Comparison of ENCODE assay signal across 14 mouse cellular contexts in the genomic region with DNA sequence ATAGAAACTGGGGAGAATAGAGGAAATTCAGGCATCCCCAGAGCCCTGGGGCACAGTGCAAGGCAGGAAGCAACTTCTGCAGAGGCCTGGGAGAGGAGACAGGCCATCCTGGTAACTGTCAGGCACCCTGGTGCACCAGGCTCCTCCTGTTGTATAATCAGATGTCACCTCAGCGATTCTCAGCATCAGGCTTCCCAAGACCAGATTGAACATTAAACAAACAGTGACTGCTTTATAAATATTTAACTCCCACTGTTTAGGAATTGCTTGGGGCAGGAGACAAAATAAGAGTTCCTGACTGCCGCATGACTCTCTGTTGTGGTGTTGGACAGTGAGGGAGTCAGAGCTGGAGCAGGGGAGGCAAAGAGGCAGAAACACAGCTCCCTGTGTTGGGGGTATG.
DNase-seq lines count a peak whose midpoint lies in the region; ATAC-seq and TF ChIP-seq lines count a peak whose summit lies in the region.
"Had no signal": no experiment of that assay in that cellular context is flagged by ENCODE, and none has a peak within 500 bp of the region (broad histone marks: within the 10 kb centered on the region; RNA-seq: fewer than 3 reads in every experiment).

No protein-coding gene starts in this region.

- no peaks in the 10 kb centered on the region for H3K36me3 ChIP-seq in intestine, embryonic 14.5 days (ENCODE audit: control insufficient read depth, insufficient read depth, low read length)
- H3K36me3 ChIP-seq in intestine, postnatal 0 days (ENCODE audit: control insufficient read depth, insufficient read depth) = no peaks in the 10 kb centered on the region
- H3K36me3 ChIP-seq in liver, embryonic 13.5 days = no peaks in the 10 kb centered on the region
- H3K36me3 ChIP-seq in hindbrain, embryonic 12.5 days = no peaks in the 10 kb centered on the region
- H3K36me3 ChIP-seq: heart, embryonic 13.5 days; hindbrain, embryonic 10.5 days; limb, embryonic 13.5 days had no signal

- H3K4me1 ChIP-seq in intestine, embryonic 14.5 days (replicated peaks; ENCODE audit: control insufficient read depth, insufficient read depth, low read length) = peaks cover 37% of the 10 kb centered on the region
- 0 out of 2 replicates have a peak, but pooled peaks cover 2% of the 10 kb centered on the region for H3K4me1 ChIP-seq in intestine, postnatal 0 days (replicated peaks; ENCODE audit: control insufficient read depth, insufficient read depth, low read length)
- peaks cover 97% of the 10 kb centered on the region for H3K4me1 ChIP-seq in liver, embryonic 13.5 days (replicated peaks)
- H3K4me1 ChIP-seq in hindbrain, embryonic 12.5 days = 0 out of 2 replicates have a peak, but pooled peaks cover 6% of the 10 kb centered on the region

- peak overlapping the region; percentile 29; the same call in 1 of the 2 replicates for H3K27ac ChIP-seq in intestine, embryonic 14.5 days (ENCODE audit: low read depth)
- no peak overlapping the region for H3K27ac ChIP-seq in intestine, postnatal 0 days (ENCODE audit: low read depth, low read length)
- 0 out of 2 replicates have a peak overlapping the region, but pooled peaks have one; percentile 25 for H3K27ac ChIP-seq in liver, embryonic 13.5 days
- H3K27ac ChIP-seq in hindbrain, embryonic 12.5 days = no peak overlapping the region
- H3K27ac ChIP-seq: heart, embryonic 13.5 days; hindbrain, embryonic 10.5 days; limb, embryonic 13.5 days had no signal

- intact Hi-C loops in heart, postnatal 36 days (cut with DNase I) = no loop called here

- ATAC-seq in intestine, embryonic 14.5 days (replicated peaks; ENCODE audit: low FRiP score, low TSS enrichment, low read depth) = no peak
- ATAC-seq in intestine, postnatal 0 days = no peak
- no peak for ATAC-seq in liver, embryonic 13.5 days (ENCODE audit: low read depth)
- ATAC-seq in hindbrain, embryonic 12.5 days (ENCODE audit: low FRiP score) = no peak

- H3K4me3 ChIP-seq in intestine, embryonic 14.5 days (ENCODE audit: low read depth, low read length) = no peak overlapping the region
- no peak overlapping the region for H3K4me3 ChIP-seq in intestine, postnatal 0 days (ENCODE audit: low read depth, low read length)
- no peak overlapping the region for H3K4me3 ChIP-seq in liver, embryonic 13.5 days (replicated peaks)
- H3K4me3 ChIP-seq in hindbrain, embryonic 12.5 days = no peak overlapping the region
- H3K4me3 ChIP-seq: heart, embryonic 13.5 days; hindbrain, embryonic 10.5 days; limb, embryonic 13.5 days had no signal

- 21% methylated on average over 2 of the region's 2 CpGs for WGBS in intestine, embryonic 14.5 days
- WGBS in intestine, postnatal 0 days = 27% methylated on average over 2 of the region's 2 CpGs
- 58% methylated on average over 2 of the region's 2 CpGs for whole genome bisulfite sequencing in liver, embryonic 13.5 days (ENCODE audit: insufficient replicate concordance)
- 53% methylated on average over 2 of the region's 2 CpGs for WGBS in hindbrain, embryonic 12.5 days

- no peak overlapping the region for H3K4me2 ChIP-seq in intestine, embryonic 14.5 days (ENCODE audit: low read length)
- H3K4me2 ChIP-seq in intestine, postnatal 0 days (replicated peaks; ENCODE audit: low read depth) = no peak overlapping the region
- no peak overlapping the region for H3K4me2 ChIP-seq in liver, embryonic 13.5 days
- H3K4me2 ChIP-seq in hindbrain, embryonic 12.5 days (replicated peaks) = no peak overlapping the region
- H3K4me2 ChIP-seq: heart, embryonic 13.5 days; limb, embryonic 13.5 days had no signal

- H3K27me3 ChIP-seq in intestine, embryonic 14.5 days (replicated peaks; ENCODE audit: control insufficient read depth, insufficient read depth, low read length) = no peaks in the 10 kb centered on the region
- H3K27me3 ChIP-seq in intestine, postnatal 0 days (replicated peaks; ENCODE audit: control insufficient read depth, insufficient read depth, low read length) = no peaks in the 10 kb centered on the region
- no peaks in the 10 kb centered on the region for H3K27me3 ChIP-seq in liver, embryonic 13.5 days
- H3K27me3 ChIP-seq in hindbrain, embryonic 12.5 days = no peaks in the 10 kb centered on the region
- H3K27me3 ChIP-seq: heart, embryonic 13.5 days; limb, embryonic 13.5 days had no signal

- H3K9me3 ChIP-seq in intestine, embryonic 14.5 days (ENCODE audit: control insufficient read depth, low read length) = no peaks in the 10 kb centered on the region
- H3K9me3 ChIP-seq in intestine, postnatal 0 days (ENCODE audit: control insufficient read depth) = no peaks in the 10 kb centered on the region
- H3K9me3 ChIP-seq in liver, embryonic 13.5 days (replicated peaks) = no peaks in the 10 kb centered on the region
- no peaks in the 10 kb centered on the region for H3K9me3 ChIP-seq in hindbrain, embryonic 12.5 days (replicated peaks)
- H3K9me3 ChIP-seq: heart, embryonic 13.5 days; hindbrain, embryonic 10.5 days; limb, embryonic 13.5 days had no signal

- DNase-seq in intestine, embryonic 14.5 days (ENCODE audit: low spot score) = no peak
- DNase-seq in kidney, adult 8-10 months = peak; percentile 73 to 89
- no peak for DNase-seq in liver, embryonic 13.5 days
- DNase-seq in lung, postnatal 4 days = peak; percentile 32 to 64
- DNase-seq in heart, postnatal 36 days = no peak
- no peak for DNase-seq in layer of hippocampus, postnatal 10 days (ENCODE audit: low spot score in 2 of 2)
- DNase-seq: cerebellum, adult 18-20 months; gastrocnemius, postnatal 14 days; thymus, postnatal 14 days had no signal

- H3K9ac ChIP-seq in intestine, embryonic 14.5 days (ENCODE audit: low read length) = no peak overlapping the region
- H3K9ac ChIP-seq in intestine, postnatal 0 days (ENCODE audit: low read depth, low read length) = no peak overlapping the region
- 0 out of 2 replicates have a peak overlapping the region, but pooled peaks have one; percentile 23 for H3K9ac ChIP-seq in liver, embryonic 13.5 days
- H3K9ac ChIP-seq in hindbrain, embryonic 12.5 days = no peak overlapping the region
- H3K9ac ChIP-seq: heart, embryonic 13.5 days; limb, embryonic 13.5 days had no signal

- no peak for TF ChIP-seq CTCF in intestine, postnatal 0 days (IDR thresholded peaks at IDR 0.05; ENCODE audit: low read depth)

Comparison
In these comparisons a context has a peak if more than half of its experiments do, and no peak if none do; other contexts are left out.
1. H3K27ac ChIP-seq: peak in intestine, embryonic 14.5 days (single experiment) and liver, embryonic 13.5 days (single experiment); none in intestine, postnatal 0 days (single experiment) and hindbrain, embryonic 12.5 days (single experiment).
2. DNase-seq: peak in kidney, adult 8-10 months (2 of 2) and lung, postnatal 4 days (2 of 2); none in intestine, embryonic 14.5 days (single experiment), liver, embryonic 13.5 days (single experiment), heart, postnatal 36 days (0 of 2) and layer of hippocampus, postnatal 10 days (0 of 2).